Mouse (Mus musculus) kidney, adult 2 months (tissue): Measurements from ENCODE around the gene Zfp219.

Experiments used
- CTCF ChIP-seq: fragments of 200-500 bp; conservative IDR thresholded peaks from 2 replicates; pipeline ENCODE4 v1.5.1; 2011; ENCODE audit warnings: low read depth, mild to moderate bottlenecking, control low read depth, low read length, moderate library complexity, mixed read lengths; ENCODE audit not compliant: insufficient read depth, insufficient read length
- POLR2A ChIP-seq: fragments of 200-500 bp; IDR thresholded peaks from one replicate; pipeline ENCODE4 v1.6.1; 2011; ENCODE audit warnings: low read depth, low read length, control low read depth

DNA sequence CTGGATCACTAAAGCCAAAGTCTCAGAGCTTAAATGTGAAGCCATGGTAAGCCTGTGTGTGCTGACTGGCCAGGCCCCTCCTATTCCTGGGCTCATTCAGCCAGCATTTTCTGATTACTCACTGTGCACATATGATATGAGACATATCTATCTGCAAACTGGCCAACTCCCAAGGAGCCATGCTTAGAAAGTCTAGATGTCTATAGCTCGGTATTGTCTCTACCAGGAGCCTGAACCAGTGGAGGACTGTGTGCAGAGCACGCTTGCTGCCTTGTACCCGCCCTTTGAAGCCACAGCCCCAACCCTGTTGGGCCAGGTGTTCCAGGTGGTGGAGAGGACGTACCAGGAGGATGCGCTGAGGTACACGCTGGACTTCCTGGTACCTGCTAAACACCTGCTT is 33.4 kb downstream of the Zfp219 start:
- TF ChIP-seq CTCF, result no peak
- TF ChIP-seq POLR2A, result no peak
